Mouse (Mus musculus): ENCODE results near the gene Ddit4. TPM values are rescaled to one million over a fixed set of nuclear protein-coding genes. Genes with fewer than 3 reads are reported as not detected.

Gene Ddit4
- polyA plus RNA-seq, 1 experiment from 2014 or later: 77.0 TPM

DNA sequence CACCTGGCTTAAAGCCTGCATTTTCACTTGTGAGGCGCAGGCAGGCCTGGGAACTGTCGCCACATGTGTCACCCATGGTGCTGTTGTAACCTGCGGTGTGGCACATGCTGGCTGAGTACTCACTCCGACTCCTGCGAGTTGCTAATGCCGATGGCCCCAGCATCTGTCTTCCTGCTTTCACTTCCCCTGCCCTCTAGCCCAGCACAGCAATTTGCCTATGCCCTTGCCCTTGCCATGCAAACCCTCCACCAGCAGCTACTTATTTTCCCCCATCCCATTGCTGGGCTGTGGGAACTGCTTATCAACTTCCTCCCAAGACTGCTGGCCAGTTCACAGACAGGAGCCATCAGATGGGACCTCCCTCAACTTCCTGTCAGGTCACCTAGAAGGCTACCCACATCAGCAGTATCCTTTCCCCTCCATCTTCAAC is 29.2 kb upstream of the Ddit4 start:
- peaks cover 21% of the 10 kb centered on the region for H3K4me1 ChIP-seq
- no peaks in the 10 kb centered on the region for H3K9me3 ChIP-seq
- H3K27me3 ChIP-seq: no peaks in the 10 kb centered on the region
- 88% methylated on average over 6 of the region's 6 CpGs for WGBS
- H3K9ac ChIP-seq: no peak overlapping the region
- H3K27ac ChIP-seq: no peak overlapping the region; the same call in 1 of the 2 replicates
- peaks cover 23% of the 10 kb centered on the region for H3K36me3 ChIP-seq
- no peak overlapping the region for H3K4me3 ChIP-seq
- H3K4me2 ChIP-seq (replicated peaks): no peak overlapping the region
- no peak for ATAC-seq (ENCODE audit: low FRiP score, low read depth)

DNA sequence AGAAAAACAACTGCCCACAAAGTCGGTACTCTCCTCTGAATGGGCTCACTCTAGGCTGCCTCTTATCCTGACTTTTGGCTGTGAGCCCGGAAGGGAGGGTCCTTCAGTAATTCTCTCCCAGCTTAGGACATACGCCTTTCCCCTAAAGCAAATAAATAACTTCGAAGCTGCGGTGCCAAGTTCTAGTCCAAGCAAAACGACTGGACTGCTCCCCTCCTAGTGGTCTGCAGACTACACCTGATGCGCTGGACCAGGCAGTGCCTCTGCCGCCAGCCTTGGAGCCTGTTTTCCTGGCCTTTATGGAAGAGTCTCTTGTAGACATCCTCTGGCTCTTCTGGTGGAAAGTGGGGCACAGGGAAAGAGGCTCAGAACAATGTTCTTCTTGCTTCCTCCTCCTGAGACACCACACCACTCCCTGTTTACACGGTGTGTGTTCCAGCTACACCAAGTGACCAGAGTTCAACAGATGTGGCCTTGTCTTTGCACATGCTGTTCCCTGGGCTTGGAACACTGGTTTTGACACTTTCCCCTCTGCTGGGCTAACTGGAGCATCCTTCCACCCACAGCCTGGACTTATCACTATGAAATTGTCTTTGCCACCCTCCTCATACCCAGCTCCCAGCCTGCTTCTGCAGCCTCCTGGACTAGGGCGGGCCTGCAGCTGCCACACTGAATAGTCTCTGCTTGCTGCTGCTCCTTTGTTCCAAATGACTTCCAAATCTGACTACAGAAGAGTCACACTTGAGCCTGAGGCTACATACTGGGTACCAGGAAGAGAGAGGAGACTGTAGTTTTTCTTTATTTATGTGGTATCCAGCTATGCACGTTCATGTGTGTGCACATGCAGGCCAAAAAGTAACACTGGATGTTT is 27.5 kb upstream of the Ddit4 start:
- 0 out of 2 replicates have a peak overlapping the region, but pooled peaks have one; percentile 45 for H3K9ac ChIP-seq
- WGBS: 43% methylated on average over 11 of the region's 11 CpGs
- no peak overlapping the region for H3K4me2 ChIP-seq (replicated peaks)
- H3K9me3 ChIP-seq: no peaks in the 10 kb centered on the region
- peaks cover 31% of the 10 kb centered on the region for H3K4me1 ChIP-seq
- H3K36me3 ChIP-seq: peaks cover 9% of the 10 kb centered on the region
- H3K4me3 ChIP-seq: no peak overlapping the region
- peak; percentile 57; the same call in 1 of the 2 replicates for ATAC-seq (ENCODE audit: low FRiP score, low read depth)
- H3K27ac ChIP-seq: peak overlapping the region; percentile 78
- H3K27me3 ChIP-seq: no peaks in the 10 kb centered on the region

GRCm38 (mm10) chr10:59978401-59978800 is 26.8 kb upstream of the Ddit4 start:
- Histone ChIP-seq H3K4me2 (replicated peaks) (no peak overlapping the region), H3K9ac (peak overlapping the region; percentile 45; the same call in 1 of the 2 replicates), H3K4me3 (no peak overlapping the region), H3K27me3 (no peaks in the 10 kb centered on the region), H3K9me3 (no peaks in the 10 kb centered on the region), H3K36me3 (peaks cover 5% of the 10 kb centered on the region; the same call in 1 of the 2 replicates), H3K4me1 (peaks cover 38% of the 10 kb centered on the region), H3K27ac (peak overlapping the region; percentile 78)
- WGBS: 46% methylated on average over 2 of the region's 2 CpGs
- no peak for ATAC-seq (ENCODE audit: low FRiP score, low read depth)

- Histone ChIP-seq H3K9me3 (no peaks in the 10 kb centered on the region), H3K4me3 (no peak overlapping the region), H3K27ac (peak overlapping the region; percentile 78), H3K4me1 (peaks cover 44% of the 10 kb centered on the region), H3K36me3 (peaks cover 5% of the 10 kb centered on the region; the same call in 1 of the 2 replicates), H3K9ac (no peak overlapping the region), H3K27me3 (no peaks in the 10 kb centered on the region), H3K4me2 (replicated peaks) (no peak overlapping the region)
- ATAC-seq (ENCODE audit: low FRiP score, low read depth): no peak
- WGBS: 91% methylated on average over 5 of the region's 5 CpGs
These were observed 26.2 kb upstream of the Ddit4 start for GRCm38 (mm10) chr10:59977715-59978343.

GRCm38 (mm10) chr10:59977141-59977540 is 25.5 kb upstream of the Ddit4 start:
- H3K4me3 ChIP-seq: no peak overlapping the region
- ATAC-seq (ENCODE audit: low FRiP score, low read depth): no peak
- no peaks in the 10 kb centered on the region for H3K9me3 ChIP-seq
- no peak overlapping the region for H3K9ac ChIP-seq
- H3K36me3 ChIP-seq: peaks cover 5% of the 10 kb centered on the region; the same call in 1 of the 2 replicates
- H3K27me3 ChIP-seq: no peaks in the 10 kb centered on the region
- 49% methylated on average over 2 of the region's 4 CpGs for WGBS
- peaks cover 47% of the 10 kb centered on the region for H3K4me1 ChIP-seq
- no peak overlapping the region for H3K4me2 ChIP-seq (replicated peaks)
- no peak overlapping the region for H3K27ac ChIP-seq

GRCm38 (mm10) chr10:59974786-59975185 is 23.2 kb upstream of the Ddit4 start:
- H3K27ac ChIP-seq: peak overlapping the region; percentile 84
- WGBS: 55% methylated on average over 3 of the region's 3 CpGs
- peaks cover 62% of the 10 kb centered on the region for H3K4me1 ChIP-seq
- H3K9me3 ChIP-seq: no peaks in the 10 kb centered on the region
- H3K36me3 ChIP-seq: no peaks in the 10 kb centered on the region
- peak overlapping the region; percentile 50; the same call in 1 of the 2 replicates for H3K4me2 ChIP-seq (replicated peaks)
- H3K27me3 ChIP-seq: no peaks in the 10 kb centered on the region
- no peak overlapping the region for H3K4me3 ChIP-seq
- no peak for ATAC-seq (ENCODE audit: low FRiP score, low read depth)
- H3K9ac ChIP-seq: no peak overlapping the region; the same call in 1 of the 2 replicates

DNA sequence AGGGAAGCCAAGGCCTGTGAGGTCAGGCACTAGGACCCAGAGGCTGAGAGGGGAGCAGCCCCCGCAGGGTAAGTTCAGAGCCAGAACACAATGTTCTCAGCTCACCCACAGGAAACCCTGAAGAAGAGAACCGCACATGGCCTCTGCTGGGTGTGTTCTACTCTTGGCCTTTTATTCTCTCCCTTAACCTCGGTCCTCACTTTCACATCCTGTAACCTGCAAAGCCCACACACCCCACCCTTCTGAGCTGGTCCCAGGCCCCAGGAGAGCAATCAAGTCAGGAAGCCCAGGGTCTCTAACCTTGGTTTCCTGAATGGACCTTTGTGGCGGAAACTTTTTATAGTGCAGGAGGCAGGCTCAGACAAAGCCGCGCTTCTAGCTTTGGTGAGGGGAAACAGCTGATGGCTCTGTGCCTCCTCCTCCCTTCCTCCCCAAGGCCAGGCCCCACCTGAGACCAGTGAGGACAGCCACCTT is 22.6 kb upstream of the Ddit4 start:
- Histone ChIP-seq H3K4me1 (peaks cover 61% of the 10 kb centered on the region), H3K4me2 (replicated peaks) (peak overlapping the region; percentile 50), H3K36me3 (no peaks in the 10 kb centered on the region), H3K27me3 (no peaks in the 10 kb centered on the region), H3K27ac (peak overlapping the region; percentile 84), H3K4me3 (peak overlapping the region; percentile 8; the same call in 1 of the 2 replicates), H3K9me3 (no peaks in the 10 kb centered on the region), H3K9ac (peak overlapping the region; percentile 50)
- ATAC-seq (ENCODE audit: low FRiP score, low read depth): 0 out of 2 replicates have a peak, but pooled peaks have one; percentile 39
- WGBS: 6% methylated on average over 6 of the region's 6 CpGs

DNA sequence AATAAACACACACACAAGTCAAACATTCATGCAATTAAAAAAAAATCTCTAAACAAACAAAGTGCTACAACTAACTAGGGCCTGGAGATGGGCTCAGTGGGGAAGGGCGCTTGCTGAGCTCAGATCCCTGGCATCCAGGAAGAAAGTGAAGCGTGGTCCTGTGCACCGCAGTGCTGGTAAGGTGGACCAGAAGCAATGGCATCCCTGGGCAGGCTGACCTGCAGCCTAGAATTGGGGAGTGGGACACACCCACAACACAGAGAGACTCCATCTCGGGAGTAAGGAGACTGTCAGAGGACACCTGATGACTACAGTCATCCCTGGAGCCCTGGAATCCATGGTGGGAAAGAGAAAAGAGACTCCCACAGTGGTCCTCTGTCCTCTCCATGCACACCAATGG is 21.8 kb upstream of the Ddit4 start:
- Histone ChIP-seq H3K4me1 (peaks cover 52% of the 10 kb centered on the region), H3K4me3 (no peak overlapping the region), H3K36me3 (no peaks in the 10 kb centered on the region), H3K27ac (peak overlapping the region; percentile 84), H3K4me2 (replicated peaks) (no peak overlapping the region), H3K9ac (no peak overlapping the region), H3K27me3 (no peaks in the 10 kb centered on the region), H3K9me3 (no peaks in the 10 kb centered on the region)
- 83% methylated on average over 4 of the region's 4 CpGs for WGBS
- ATAC-seq (ENCODE audit: low FRiP score, low read depth): no peak

DNA sequence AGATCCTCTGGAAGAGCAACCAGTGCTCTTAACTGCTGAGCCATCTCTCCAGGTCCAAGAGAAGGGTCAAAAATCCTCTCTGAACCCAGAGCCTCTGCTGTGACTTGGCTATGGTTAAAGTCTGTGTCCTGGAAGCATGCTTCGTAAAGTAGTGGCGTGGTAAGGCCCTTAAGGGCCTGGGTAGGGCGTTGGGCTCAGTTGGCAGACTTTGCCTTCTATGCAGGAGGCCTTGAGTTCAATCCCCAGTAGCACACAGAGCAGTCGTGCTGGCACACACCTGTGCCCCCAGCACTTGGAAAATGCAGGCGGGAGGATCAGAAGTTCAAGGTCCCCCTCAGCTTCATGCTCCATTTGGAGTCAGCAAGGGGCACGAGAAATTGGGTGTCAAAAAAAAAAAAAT is 21.4 kb upstream of the Ddit4 start:
- Histone ChIP-seq H3K27me3 (no peaks in the 10 kb centered on the region), H3K4me1 (peaks cover 48% of the 10 kb centered on the region), H3K9me3 (no peaks in the 10 kb centered on the region), H3K27ac (no peak overlapping the region), H3K4me2 (replicated peaks) (no peak overlapping the region), H3K4me3 (no peak overlapping the region), H3K36me3 (no peaks in the 10 kb centered on the region), H3K9ac (no peak overlapping the region)
- 75% methylated on average over 6 of the region's 6 CpGs for WGBS
- ATAC-seq (ENCODE audit: low FRiP score, low read depth): no peak

DNA sequence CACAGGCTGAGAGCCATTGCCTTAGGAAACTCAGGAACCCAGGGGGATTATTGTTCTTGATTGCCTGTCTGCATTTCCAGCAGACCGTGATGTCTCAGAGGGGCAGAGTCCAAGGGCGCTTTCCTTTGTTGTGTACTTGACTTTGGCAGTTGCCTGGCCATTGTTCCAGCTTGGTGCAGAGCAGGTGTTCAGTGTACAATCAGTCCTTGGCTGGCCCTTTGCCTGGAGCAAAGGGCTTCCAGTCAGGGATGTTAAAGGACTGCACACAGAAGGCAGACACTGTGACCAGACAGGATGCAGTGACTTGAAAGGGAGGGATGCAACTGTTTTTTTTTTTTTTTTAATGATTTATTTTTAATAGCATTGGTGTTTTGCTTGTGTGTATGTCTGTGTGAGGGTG is 20.9 kb upstream of the Ddit4 start:
- no peaks in the 10 kb centered on the region for H3K9me3 ChIP-seq
- no peaks in the 10 kb centered on the region for H3K36me3 ChIP-seq
- no peak overlapping the region for H3K4me3 ChIP-seq
- no peaks in the 10 kb centered on the region for H3K27me3 ChIP-seq
- WGBS: 82% methylated on average over 2 of the region's 2 CpGs
- ATAC-seq (ENCODE audit: low FRiP score, low read depth): no peak
- H3K4me1 ChIP-seq: peaks cover 48% of the 10 kb centered on the region
- H3K27ac ChIP-seq: no peak overlapping the region
- no peak overlapping the region for H3K9ac ChIP-seq
- no peak overlapping the region for H3K4me2 ChIP-seq (replicated peaks)

GRCm38 (mm10) chr10:59971813-59972212 is 20.2 kb upstream of the Ddit4 start:
- ATAC-seq (ENCODE audit: low FRiP score, low read depth): no peak
- H3K4me1 ChIP-seq: peaks cover 55% of the 10 kb centered on the region
- H3K27me3 ChIP-seq: no peaks in the 10 kb centered on the region
- H3K36me3 ChIP-seq: no peaks in the 10 kb centered on the region
- no peak overlapping the region for H3K4me2 ChIP-seq (replicated peaks)
- no peak overlapping the region for H3K4me3 ChIP-seq
- WGBS: 86% methylated on average over 8 of the region's 8 CpGs
- H3K27ac ChIP-seq: no peak overlapping the region
- H3K9ac ChIP-seq: no peak overlapping the region
- no peaks in the 10 kb centered on the region for H3K9me3 ChIP-seq

DNA sequence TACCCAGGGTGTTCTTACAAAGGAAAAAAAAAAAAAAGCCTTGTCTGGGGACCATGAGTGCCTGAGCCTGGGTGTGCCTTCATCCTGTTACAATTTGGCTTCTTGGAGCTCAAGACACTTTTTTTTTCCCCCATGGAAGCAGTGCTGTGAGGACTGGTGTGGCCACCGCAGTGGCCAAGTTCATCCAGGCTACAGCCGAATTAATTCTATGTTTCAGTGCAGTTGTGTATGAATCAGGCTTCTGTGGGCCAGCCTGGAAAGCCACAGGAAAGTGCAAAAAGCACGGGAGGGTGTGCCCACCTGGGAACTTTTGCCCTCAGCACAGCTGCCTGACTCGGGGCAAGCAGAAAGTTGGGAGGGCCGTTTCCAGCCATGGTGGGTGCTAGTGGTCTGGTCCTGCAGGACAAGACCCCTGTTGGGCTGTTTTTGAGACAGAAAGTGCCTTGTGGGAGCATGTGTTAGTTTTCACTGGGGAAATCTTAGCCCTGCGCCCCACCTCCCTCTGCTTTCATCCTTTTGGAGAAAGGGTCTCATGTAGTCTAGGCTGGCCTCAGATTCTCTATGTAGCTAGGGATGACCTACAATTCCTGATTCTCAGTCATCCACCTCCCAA is 18.9 kb upstream of the Ddit4 start:
- Histone ChIP-seq H3K9me3 (no peaks in the 10 kb centered on the region), H3K4me1 (peaks cover 67% of the 10 kb centered on the region), H3K27ac (peak overlapping the region; percentile 89), H3K36me3 (no peaks in the 10 kb centered on the region), H3K4me3 (peak overlapping the region; percentile 54), H3K4me2 (replicated peaks) (peak overlapping the region; percentile 80), H3K9ac (peak overlapping the region; percentile 82), H3K27me3 (no peaks in the 10 kb centered on the region)
- WGBS: 19% methylated on average over 6 of the region's 6 CpGs
- ATAC-seq (ENCODE audit: low FRiP score, low read depth): no peak

All from limb, embryonic 13.5 days (tissue).